Mouse (Mus musculus) thymus, adult 2 months (tissue): ENCODE results near the gene Lrrn1. TPM values are rescaled to one million over a fixed set of nuclear protein-coding genes. Genes with fewer than 3 reads are reported as not detected.

Source experiments
- DNase-seq: peaks from one replicate; pipeline ENCODE4 v3.0.0; 2021
- H3K27ac ChIP-seq: fragments of 200-500 bp; 2 replicates; pipeline ENCODE4 v1.5.1; 2012; ENCODE audit warnings: low read length, control low read depth; ENCODE audit not compliant: control insufficient read depth, insufficient read depth
- H3K27me3 ChIP-seq: fragments of 200-500 bp; 2 replicates; pipeline ENCODE4 v1.6.1; 2012; ENCODE audit warnings: mild to moderate bottlenecking, low read length, moderate library complexity, mixed read lengths; ENCODE audit not compliant: control insufficient read depth, insufficient read depth
- H3K36me3 ChIP-seq: fragments of 200-500 bp; 2 replicates; pipeline ENCODE4 v1.6.1; 2012; ENCODE audit warnings: mild to moderate bottlenecking, low read length, moderate library complexity; ENCODE audit not compliant: control insufficient read depth, insufficient read depth
- H3K4me1 ChIP-seq: fragments of 200-500 bp; replicated peaks from 2 replicates; pipeline ENCODE4 v1.6.1; 2012; ENCODE audit warnings: low read length; ENCODE audit not compliant: control insufficient read depth, insufficient read depth
- H3K4me3 ChIP-seq: fragments of 200-500 bp; 2 replicates; pipeline ENCODE4 v1.5.1; 2012; ENCODE audit warnings: mild to moderate bottlenecking, low read length, control low read depth, moderate library complexity; ENCODE audit not compliant: control insufficient read depth, insufficient read depth
- CTCF ChIP-seq: fragments of 200-500 bp; IDR thresholded peaks from 2 replicates; pipeline ENCODE4 v1.5.1; 2012; ENCODE audit warnings: mild to moderate bottlenecking, control low read depth, low read length, moderate library complexity, borderline replicate concordance; ENCODE audit not compliant: control insufficient read depth, poor library complexity, insufficient read depth; ENCODE audit errors: extremely low read depth
- POLR2A ChIP-seq: fragments of 200-500 bp; IDR thresholded peaks from 2 replicates; pipeline ENCODE4 v1.6.1; 2012; ENCODE audit warnings: mild to moderate bottlenecking, low read length, control low read depth, moderate library complexity; ENCODE audit not compliant: control insufficient read depth, poor library complexity, insufficient read depth; ENCODE audit errors: extremely low read depth
- WGBS: fragments of 180-500 bp; shearing (Covaris S2); methylation state at CpG from one replicate; pipeline ENCODE4 v1.1.7; 2018; 5-methylcytosine and 5-hydroxymethylcytosine counted together
- polyA plus RNA-seq: library from polyadenylated mRNA; depleted of rRNA; stranded (reverse); fragments of >200 nt; gene quantifications from 2 replicates; pipeline ENCODE4 v1.2.3, GENCODE M21; 2012

The Lrrn1 gene
- polyA plus RNA-seq, 1 experiment, result 0.69 TPM

GRCm38 (mm10) chr6:107530621-107531285, 1.2 kb downstream of the Lrrn1 start:
- no peaks in the 10 kb centered on the region for H3K36me3 ChIP-seq
- 5% methylated on average over 15 of the region's 15 CpGs for WGBS

GRCm38 (mm10) chr6:107531526-107532080, 2.0 kb downstream of the Lrrn1 start:
- H3K4me1 ChIP-seq, result no peaks in the 10 kb centered on the region
- H3K27ac ChIP-seq, result no peak overlapping the region
- H3K4me3 ChIP-seq, result no peak overlapping the region
- 72% methylated on average over 8 of the region's 8 CpGs for WGBS
- H3K27me3 ChIP-seq, result no peaks in the 10 kb centered on the region
- DNase-seq, result no peak
- no peaks in the 10 kb centered on the region for H3K36me3 ChIP-seq
- no peak for TF ChIP-seq POLR2A

More at GRCm38 (mm10) chr6:107530621-107531285, 1.2 kb downstream of the Lrrn1 start:
- TF ChIP-seq POLR2A (no peak), CTCF (no peak)
- DNase-seq, result no peak
- H3K4me1 ChIP-seq, result no peaks in the 10 kb centered on the region
- no peak overlapping the region for H3K4me3 ChIP-seq
- no peaks in the 10 kb centered on the region for H3K27me3 ChIP-seq
- no peak overlapping the region for H3K27ac ChIP-seq

GRCm38 (mm10) chr6:107534533-107534932, 5.0 kb downstream of the Lrrn1 start:
- no peaks in the 10 kb centered on the region for H3K27me3 ChIP-seq
- no peak overlapping the region for H3K27ac ChIP-seq
- TF ChIP-seq CTCF (no peak), POLR2A (no peak)
- H3K4me3 ChIP-seq, result no peak overlapping the region
- H3K4me1 ChIP-seq, result no peaks in the 10 kb centered on the region
- WGBS, result 44% methylated on average over 1 of the region's 1 CpGs
- H3K36me3 ChIP-seq, result no peaks in the 10 kb centered on the region
- no peak for DNase-seq

- Histone ChIP-seq H3K27me3 (no peaks in the 10 kb centered on the region), H3K4me1 (no peaks in the 10 kb centered on the region), H3K27ac (no peak overlapping the region), H3K36me3 (no peaks in the 10 kb centered on the region), H3K4me3 (no peak overlapping the region)
- TF ChIP-seq POLR2A (no peak), CTCF (no peak)
- DNase-seq, result no peak
- WGBS, result 93% methylated on average over 4 of the region's 4 CpGs
These were observed 7.1 kb downstream of the Lrrn1 start for GRCm38 (mm10) chr6:107536631-107537030.

- no peaks in the 10 kb centered on the region for H3K36me3 ChIP-seq
- H3K4me1 ChIP-seq, result no peaks in the 10 kb centered on the region
- no peaks in the 10 kb centered on the region for H3K27me3 ChIP-seq
- no peak for DNase-seq
- TF ChIP-seq CTCF (no peak), POLR2A (no peak)
- no peak overlapping the region for H3K4me3 ChIP-seq
- WGBS, result 92% methylated on average over 11 of the region's 11 CpGs
- no peak overlapping the region for H3K27ac ChIP-seq
These were observed 11.7 kb downstream of the Lrrn1 start for GRCm38 (mm10) chr6:107541222-107541621.

GRCm38 (mm10) chr6:107541918-107542317, 12.3 kb downstream of the Lrrn1 start:
- DNase-seq, result no peak
- Histone ChIP-seq H3K4me3 (no peak overlapping the region), H3K27ac (no peak overlapping the region), H3K4me1 (no peaks in the 10 kb centered on the region), H3K36me3 (no peaks in the 10 kb centered on the region), H3K27me3 (no peaks in the 10 kb centered on the region)
- WGBS, result 89% methylated on average over 4 of the region's 4 CpGs
- no peak for TF ChIP-seq POLR2A
- no peak for TF ChIP-seq CTCF

- Histone ChIP-seq H3K27me3 (no peaks in the 10 kb centered on the region), H3K4me1 (no peaks in the 10 kb centered on the region), H3K27ac (no peak overlapping the region), H3K36me3 (no peaks in the 10 kb centered on the region), H3K4me3 (no peak overlapping the region)
- no peak for DNase-seq
- TF ChIP-seq POLR2A (no peak), CTCF (no peak)
- WGBS, result 72% methylated on average over 2 of the region's 2 CpGs
These were observed 16.7 kb downstream of the Lrrn1 start for GRCm38 (mm10) chr6:107546272-107546671.
